Mouse (Mus musculus) heart, embryonic 16.5 days (tissue): ENCODE data around the gene Tmem45a. TPM values are rescaled to one million over a fixed set of nuclear protein-coding genes. Genes with fewer than 3 reads are reported as not detected.

Experiments used
- ATAC-seq: fragments of 200-750 bp; cut with Nextera tagmentation; replicated peaks from 2 replicates; pipeline ENCODE4 v1.8.0; 2017; ENCODE audit warnings: moderate number of reproducible peaks; ENCODE audit not compliant: insufficient read depth, low FRiP score; ENCODE audit errors: extremely low read depth
- H3K27ac ChIP-seq: fragments of 300-500 bp; sonication (generic); 2 replicates; pipeline ENCODE4 v1.5.1; 2014; ENCODE audit warnings: mild to moderate bottlenecking, low read length, control low read depth, moderate library complexity
- H3K27me3 ChIP-seq: fragments of 300-500 bp; sonication (generic); 2 replicates; pipeline ENCODE4 v1.6.1; 2014; ENCODE audit warnings: low read length, mixed read lengths; ENCODE audit not compliant: control insufficient read depth, insufficient read depth
- H3K36me3 ChIP-seq: fragments of 300-500 bp; sonication (generic); 2 replicates; pipeline ENCODE4 v1.6.1; 2014; ENCODE audit not compliant: control insufficient read depth, insufficient read depth
- H3K4me1 ChIP-seq: fragments of 300-500 bp; sonication (generic); 2 replicates; pipeline ENCODE4 v1.6.1; 2014; ENCODE audit warnings: low read length, mixed read lengths; ENCODE audit not compliant: control insufficient read depth, insufficient read depth
- H3K4me2 ChIP-seq: fragments of 300-500 bp; sonication (generic); 2 replicates; pipeline ENCODE4 v1.6.1; 2014; ENCODE audit warnings: low read depth, mild to moderate bottlenecking, control low read depth, low read length
- H3K4me3 ChIP-seq: fragments of 300-500 bp; sonication (generic); 2 replicates; pipeline ENCODE4 v1.5.1; 2014; ENCODE audit warnings: mild to moderate bottlenecking, control low read depth, low read length
- H3K9ac ChIP-seq: fragments of 300-500 bp; sonication (generic); 2 replicates; pipeline ENCODE4 v1.6.1; 2014; ENCODE audit warnings: low read length, control low read depth
- H3K9me3 ChIP-seq: fragments of 300-500 bp; sonication (generic); replicated peaks from 2 replicates; pipeline ENCODE4 v1.6.1; 2016; ENCODE audit warnings: low read length; ENCODE audit not compliant: control insufficient read depth
- WGBS: fragments of 180-500 bp; shearing (Covaris S2); extraction: QIAGEN DNeasy Blood & Tissue Kit; methylation state at CpG from one replicate; pipeline ENCODE4 v1.1.7; 2014; 5-methylcytosine and 5-hydroxymethylcytosine counted together
- polyA plus RNA-seq: library from polyadenylated mRNA; unstranded; fragments of >200 nt; fragmentation: Nextera tagmentation; extraction: Ambion mirVana; gene quantifications from 2 replicates; pipeline ENCODE4 v1.2.1, GENCODE M21; 2015

The Tmem45a gene
- polyA plus RNA-seq, 1 experiment from 2014 or later = 15.8 TPM

DNA sequence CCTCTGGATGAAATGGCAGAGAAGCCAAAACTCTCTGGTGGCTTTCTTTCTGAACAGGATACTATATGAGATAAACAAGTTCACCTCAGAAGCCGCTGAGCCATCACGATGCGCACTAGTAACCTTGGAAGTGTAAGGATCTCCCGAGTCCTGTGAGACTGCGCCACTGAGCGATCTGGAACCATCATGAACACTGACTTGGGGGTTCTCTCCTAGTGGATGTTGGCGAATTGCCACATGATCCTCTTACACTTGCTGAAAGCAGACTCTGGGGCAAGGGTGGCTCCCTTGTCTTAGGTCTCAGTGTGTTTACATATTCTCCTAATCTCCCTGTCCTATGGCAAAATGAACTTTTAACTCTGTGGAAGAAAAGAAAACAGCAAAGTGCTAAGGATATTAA lies 85.0 kb downstream of the Tmem45a start:
- Histone ChIP-seq H3K4me2 (no peak overlapping the region), H3K4me3 (no peak overlapping the region), H3K27me3 (no peaks in the 10 kb centered on the region), H3K9ac (no peak overlapping the region), H3K27ac (no peak overlapping the region), H3K9me3 (no peaks in the 10 kb centered on the region), H3K36me3 (no peaks in the 10 kb centered on the region), H3K4me1 (no peaks in the 10 kb centered on the region)
- ATAC-seq = no peak
- WGBS = 78% methylated on average over 7 of the region's 7 CpGs

GRCm38 (mm10) chr16:56800469-56800868 lies 85.5 kb downstream of the Tmem45a start:
- 44% methylated on average over 2 of the region's 2 CpGs for WGBS
- H3K4me2 ChIP-seq = no peak overlapping the region

DNA sequence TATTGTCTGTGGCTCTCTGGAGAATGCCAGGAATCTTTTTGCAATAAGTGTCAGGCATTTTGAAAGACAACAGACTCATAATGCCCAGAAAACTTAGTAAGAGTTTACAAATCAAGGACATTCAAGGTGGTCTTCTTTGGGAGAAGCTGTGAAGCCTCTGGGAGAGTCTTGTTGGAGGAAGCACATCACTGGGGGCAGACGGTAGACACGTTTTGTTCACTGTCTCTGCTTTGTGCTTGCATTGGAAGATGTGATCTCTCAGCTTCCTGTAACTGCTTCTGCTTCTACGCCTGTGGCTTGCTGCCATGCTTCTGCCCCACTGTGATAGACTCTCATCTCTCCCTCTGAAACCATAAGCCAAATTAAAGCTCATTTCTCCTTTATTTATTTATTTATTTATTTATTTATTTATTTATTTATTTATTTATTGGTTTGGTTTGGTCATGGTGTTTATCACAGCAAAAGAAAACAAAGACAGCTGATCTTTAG lies 86.4 kb downstream of the Tmem45a start:
- no peak overlapping the region for H3K4me3 ChIP-seq
- H3K9me3 ChIP-seq = no peaks in the 10 kb centered on the region
- WGBS = 71% methylated on average over 3 of the region's 3 CpGs
- H3K27me3 ChIP-seq = no peaks in the 10 kb centered on the region
- no peaks in the 10 kb centered on the region for H3K4me1 ChIP-seq
- no peaks in the 10 kb centered on the region for H3K36me3 ChIP-seq
- no peak for ATAC-seq
- no peak overlapping the region for H3K4me2 ChIP-seq
- H3K9ac ChIP-seq = no peak overlapping the region
- H3K27ac ChIP-seq = no peak overlapping the region

More at GRCm38 (mm10) chr16:56800469-56800868, 85.5 kb downstream of the Tmem45a start:
- Histone ChIP-seq H3K4me3 (no peak overlapping the region), H3K27me3 (no peaks in the 10 kb centered on the region), H3K27ac (no peak overlapping the region), H3K36me3 (no peaks in the 10 kb centered on the region), H3K4me1 (no peaks in the 10 kb centered on the region), H3K9ac (no peak overlapping the region), H3K9me3 (no peaks in the 10 kb centered on the region)
- ATAC-seq = no peak

DNA sequence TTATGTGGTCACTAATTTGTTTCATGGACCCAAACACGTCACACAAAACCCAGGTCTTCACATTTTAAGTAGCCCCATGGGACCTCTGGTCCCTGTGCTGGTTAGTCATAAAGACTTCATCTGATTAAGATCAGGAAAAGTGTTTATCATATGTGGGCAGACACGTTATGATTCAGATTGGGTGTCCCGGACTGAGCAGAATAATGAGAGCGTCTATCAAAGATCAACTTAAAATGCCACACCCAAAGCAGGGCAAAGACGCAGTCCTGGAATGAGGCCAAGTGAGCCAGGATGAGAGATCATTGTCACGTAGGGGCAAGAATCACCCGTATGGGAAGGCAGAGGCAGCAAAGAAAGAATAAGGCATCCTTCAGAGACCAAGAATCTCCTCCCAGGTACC lies 87.1 kb downstream of the Tmem45a start:
- Histone ChIP-seq H3K4me3 (no peak overlapping the region), H3K4me1 (no peaks in the 10 kb centered on the region), H3K36me3 (no peaks in the 10 kb centered on the region), H3K9ac (no peak overlapping the region), H3K9me3 (no peaks in the 10 kb centered on the region), H3K4me2 (no peak overlapping the region), H3K27ac (no peak overlapping the region), H3K27me3 (no peaks in the 10 kb centered on the region)
- ATAC-seq = no peak
- 67% methylated on average over 7 of the region's 7 CpGs for WGBS

DNA sequence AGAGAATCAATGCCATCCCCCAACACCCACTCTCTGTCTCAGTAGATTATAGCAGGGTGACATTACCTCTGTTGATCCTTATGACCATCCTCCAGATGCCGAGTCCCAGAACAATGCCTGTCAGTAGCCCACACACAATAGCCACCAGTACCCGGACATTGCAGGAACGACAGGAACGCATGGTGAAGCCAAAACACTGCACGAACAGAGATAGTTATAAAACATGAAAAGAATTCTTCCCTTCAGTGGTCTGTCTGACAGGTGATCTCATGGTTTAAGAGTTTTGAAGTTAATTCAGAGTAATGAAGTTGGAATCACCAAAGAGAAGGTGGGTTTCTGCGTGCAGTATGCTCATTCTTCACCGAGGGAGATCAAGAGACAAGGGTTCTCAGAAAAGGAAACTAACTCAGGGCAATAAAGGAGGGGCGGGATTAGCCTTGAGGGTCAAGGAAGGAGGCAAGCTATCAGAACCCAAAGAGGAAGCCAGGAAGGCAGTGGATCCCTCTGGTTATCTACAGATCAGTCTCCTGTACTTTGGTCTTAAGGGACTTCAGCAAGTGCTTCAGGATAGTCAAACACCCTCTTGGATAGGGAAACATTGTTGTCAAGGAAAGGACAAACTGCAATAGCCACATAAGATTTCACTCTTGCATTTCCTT lies 90.4 kb downstream of the Tmem45a start, which contains the start of gene Adgrg7:
Gene Adgrg7 (minus strand): TSS at position 375 of the 659 bp plus-strand sequence.
- Histone ChIP-seq H3K9ac (no peak within 1 kb of the TSS), H3K9me3 (no peaks in the 10 kb centered on the region), H3K4me3 (no peak within 1 kb of the TSS), H3K27ac (no peak within 1 kb of the TSS), H3K36me3 (no peaks in the 10 kb centered on the region), H3K27me3 (no peaks in the 10 kb centered on the region), H3K4me2 (no peak within 1 kb of the TSS), H3K4me1 (no peaks in the 10 kb centered on the region)
- 73% methylated on average over 8 of the region's 8 CpGs for WGBS
- ATAC-seq = no peak

- no peak overlapping the region for H3K4me2 ChIP-seq
- no peaks in the 10 kb centered on the region for H3K36me3 ChIP-seq
- H3K9ac ChIP-seq = no peak overlapping the region
- no peaks in the 10 kb centered on the region for H3K27me3 ChIP-seq
- WGBS = 79% methylated on average over 7 of the region's 7 CpGs
- no peak overlapping the region for H3K27ac ChIP-seq
- H3K4me3 ChIP-seq = no peak overlapping the region
- no peaks in the 10 kb centered on the region for H3K9me3 ChIP-seq
- H3K4me1 ChIP-seq = no peaks in the 10 kb centered on the region
- ATAC-seq = no peak
Measured at GRCm38 (mm10) chr16:56794383-56795144, 91.4 kb downstream of the Tmem45a start.

- no peak overlapping the region for H3K9ac ChIP-seq
- no peak overlapping the region for H3K27ac ChIP-seq
- H3K4me2 ChIP-seq = no peak overlapping the region
- no peak for ATAC-seq
- no peaks in the 10 kb centered on the region for H3K27me3 ChIP-seq
- H3K9me3 ChIP-seq = no peaks in the 10 kb centered on the region
- no peaks in the 10 kb centered on the region for H3K36me3 ChIP-seq
- no peaks in the 10 kb centered on the region for H3K4me1 ChIP-seq
- H3K4me3 ChIP-seq = no peak overlapping the region
- 74% methylated on average over 1 of the region's 1 CpGs for WGBS
Measured at GRCm38 (mm10) chr16:56793778-56794177, 92.2 kb downstream of the Tmem45a start.

- no peak overlapping the region for H3K27ac ChIP-seq
- no peaks in the 10 kb centered on the region for H3K4me1 ChIP-seq
- ATAC-seq = no peak
- no peak overlapping the region for H3K4me2 ChIP-seq
- no peaks in the 10 kb centered on the region for H3K9me3 ChIP-seq
- no peak overlapping the region for H3K4me3 ChIP-seq
- no peaks in the 10 kb centered on the region for H3K36me3 ChIP-seq
- H3K9ac ChIP-seq = no peak overlapping the region
- H3K27me3 ChIP-seq = no peaks in the 10 kb centered on the region
- 83% methylated on average over 2 of the region's 2 CpGs for WGBS
Measured at GRCm38 (mm10) chr16:56785943-56786342, 100.0 kb downstream of the Tmem45a start.
